Mouse (Mus musculus): ENCODE results near the gene Tspan11.

The Tspan11 gene

GRCm38 (mm10) chr6:127886916-127887315, 473 bp upstream of the Tspan11 start:
- no peak for DNase-seq

GRCm38 (mm10) chr6:127888581-127888980, 1.2 kb downstream of the Tspan11 start:
- no peak for DNase-seq

- no peak for DNase-seq
These were observed 6.2 kb downstream of the Tspan11 start for GRCm38 (mm10) chr6:127893611-127894010.

- DNase-seq = no peak
These were observed 7.6 kb downstream of the Tspan11 start for GRCm38 (mm10) chr6:127894999-127895398.

- DNase-seq = no peak
These were observed 9.0 kb downstream of the Tspan11 start for GRCm38 (mm10) chr6:127896425-127896824.

- DNase-seq = no peak
These were observed 10.0 kb downstream of the Tspan11 start for GRCm38 (mm10) chr6:127897342-127897741.

- no peak for DNase-seq
These were observed 12.7 kb downstream of the Tspan11 start for GRCm38 (mm10) chr6:127900062-127900461.

- DNase-seq = no peak
These were observed 13.9 kb downstream of the Tspan11 start for GRCm38 (mm10) chr6:127901261-127901660.

GRCm38 (mm10) chr6:127901669-127902068, 14.3 kb downstream of the Tspan11 start:
- DNase-seq = no peak

- DNase-seq = no peak
These were observed 15.2 kb downstream of the Tspan11 start for GRCm38 (mm10) chr6:127902559-127902958.

- no peak for DNase-seq
These were observed 23.2 kb downstream of the Tspan11 start for GRCm38 (mm10) chr6:127910638-127911037.

- DNase-seq = no peak
These were observed 24.3 kb downstream of the Tspan11 start for GRCm38 (mm10) chr6:127911687-127912086.

- DNase-seq = no peak
These were observed 25.5 kb downstream of the Tspan11 start for GRCm38 (mm10) chr6:127912938-127913337.

- DNase-seq = no peak
These were observed 29.6 kb downstream of the Tspan11 start for GRCm38 (mm10) chr6:127916993-127917392.

- no peak for DNase-seq
These were observed 30.3 kb downstream of the Tspan11 start for GRCm38 (mm10) chr6:127917712-127918111.

- no peak for DNase-seq
These were observed 32.1 kb downstream of the Tspan11 start for GRCm38 (mm10) chr6:127919491-127919890.

GRCm38 (mm10) chr6:127920652-127921051, 33.3 kb downstream of the Tspan11 start:
- DNase-seq = peak; percentile 59

- DNase-seq = no peak
These were observed 34.6 kb downstream of the Tspan11 start for GRCm38 (mm10) chr6:127921996-127922395.

GRCm38 (mm10) chr6:127923296-127923695, 35.9 kb downstream of the Tspan11 start:
- DNase-seq = no peak

GRCm38 (mm10) chr6:127924750-127925149, 37.4 kb downstream of the Tspan11 start:
- DNase-seq = no peak

GRCm38 (mm10) chr6:127925915-127926314, 38.5 kb downstream of the Tspan11 start:
- no peak for DNase-seq

- DNase-seq = no peak
These were observed 41.3 kb downstream of the Tspan11 start for GRCm38 (mm10) chr6:127928682-127929081.

GRCm38 (mm10) chr6:127932697-127933096, 45.3 kb downstream of the Tspan11 start:
- DNase-seq = no peak

GRCm38 (mm10) chr6:127933841-127934240, 46.5 kb downstream of the Tspan11 start:
- no peak for DNase-seq

- no peak for DNase-seq
These were observed 47.7 kb downstream of the Tspan11 start for GRCm38 (mm10) chr6:127935105-127935504.

- no peak for DNase-seq
These were observed 55.0 kb downstream of the Tspan11 start for GRCm38 (mm10) chr6:127942421-127942820.

All from liver (tissue).